Mouse (Mus musculus) liver, adult 2 months (tissue): ENCODE measurements around the gene Hoxb3. TPM values are rescaled to one million over a fixed set of nuclear protein-coding genes. Genes with fewer than 3 reads are reported as not detected.

Experiments used
- DNase-seq: peaks from one replicate; pipeline ENCODE4 v3.0.0-alpha.2; 2011; ENCODE audit warnings: low read depth, low spot score; ENCODE audit errors: extremely low read depth
- H3K27ac ChIP-seq: fragments of 200-500 bp; replicated peaks from 2 replicates; pipeline ENCODE4 v1.5.1; 2012; ENCODE audit warnings: low read depth, mild to moderate bottlenecking, control low read depth, inconsistent platforms, low read length; ENCODE audit not compliant: insufficient read depth
- H3K27me3 ChIP-seq: fragments of 200-500 bp; 2 replicates; pipeline ENCODE4 v1.6.1; 2012; ENCODE audit warnings: mild to moderate bottlenecking, moderate library complexity, low read length, inconsistent platforms; ENCODE audit not compliant: control insufficient read depth, insufficient read depth
- H3K36me3 ChIP-seq: fragments of 200-500 bp; 2 replicates; pipeline ENCODE4 v1.6.1; 2012; ENCODE audit warnings: low read length, inconsistent platforms; ENCODE audit not compliant: control insufficient read depth, insufficient read depth
- H3K4me1 ChIP-seq: fragments of 200-500 bp; 2 replicates; pipeline ENCODE4 v1.6.1; 2011; ENCODE audit warnings: low read length; ENCODE audit not compliant: control insufficient read depth, insufficient read depth
- H3K4me3 ChIP-seq: fragments of 200-500 bp; 2 replicates; pipeline ENCODE4 v1.5.1; 2011; ENCODE audit warnings: low read depth, mild to moderate bottlenecking, control low read depth, low read length, moderate library complexity; ENCODE audit not compliant: insufficient read depth
- H3K79me2 ChIP-seq: fragments of 200-500 bp; 2 replicates; pipeline ENCODE4 v1.6.1; 2012; ENCODE audit warnings: inconsistent platforms, mild to moderate bottlenecking, low read length, moderate library complexity; ENCODE audit not compliant: control insufficient read depth, insufficient read depth
- H3K9ac ChIP-seq: fragments of 200-500 bp; 2 replicates; pipeline ENCODE4 v1.6.1; 2012; ENCODE audit warnings: low read depth, mild to moderate bottlenecking, control low read depth, inconsistent platforms, low read length
- CTCF ChIP-seq: fragments of 200-500 bp; IDR thresholded peaks from 2 replicates; pipeline ENCODE4 v1.5.1; 2011; ENCODE audit warnings: low read depth, low read length, control low read depth
- POLR2A ChIP-seq: fragments of 200-500 bp; IDR thresholded peaks from 2 replicates; pipeline ENCODE4 v1.6.1; 2011; ENCODE audit warnings: low read length, control low read depth; ENCODE audit not compliant: insufficient read depth; ENCODE audit errors: extremely low read depth
- WGBS: fragments of 180-500 bp; shearing (Covaris S2); methylation state at CpG from one replicate; pipeline ENCODE4 v1.1.7; 2018; 5-methylcytosine and 5-hydroxymethylcytosine counted together
- polyA plus RNA-seq: library from polyadenylated mRNA; depleted of rRNA; stranded (reverse); fragments of >200 nt; gene quantifications from 2 replicates; pipeline ENCODE4 v1.2.3, GENCODE M21; 2012; rRNA removed
- total RNA-seq: library from RNA; depleted of rRNA; stranded (reverse); fragments of >200 nt; gene quantifications from 2 replicates; pipeline ENCODE4 v1.2.3, GENCODE M21; 2014; rRNA removed

Gene Hoxb3
- total RNA-seq (0.18 and 0.47 TPM in 2 replicates), polyA plus RNA-seq (0.47 and 0.48 TPM in 2 replicates)

- peaks cover 11% of the 10 kb centered on the region for H3K27me3 ChIP-seq
- no peak within 1 kb of the TSS for H3K9ac ChIP-seq
- H3K27ac ChIP-seq, result no peak within 1 kb of the TSS
- H3K79me2 ChIP-seq, result peaks cover 3% of the 10 kb centered on the region; the same call in 1 of the 2 replicates
- 26% methylated on average over 10 of the region's 10 CpGs for WGBS
- no peak within 1 kb of the TSS for H3K4me3 ChIP-seq
- no peak for DNase-seq
- H3K36me3 ChIP-seq, result no peaks in the 10 kb centered on the region; the same call in 1 of the 2 replicates
- no peaks in the 10 kb centered on the region for H3K4me1 ChIP-seq
- TF ChIP-seq CTCF (no peak), POLR2A (no peak)
Measured at GRCm38 (mm10) chr11:96323154-96323553, at the start of gene Hoxb3. TSS of gene Hoxb3 (plus strand) at chr11:96323326.

- Histone ChIP-seq H3K4me3 (no peak overlapping the region), H3K36me3 (no peaks in the 10 kb centered on the region), H3K27me3 (peaks cover 40% of the 10 kb centered on the region), H3K27ac (no peak overlapping the region), H3K4me1 (peaks cover 2% of the 10 kb centered on the region; the same call in 1 of the 2 replicates), H3K9ac (no peak overlapping the region), H3K79me2 (no peaks in the 10 kb centered on the region)
- no peak for DNase-seq
- WGBS, result 9% methylated on average over 10 of the region's 10 CpGs
- no peak for TF ChIP-seq POLR2A
- TF ChIP-seq CTCF, result no peak
Measured at GRCm38 (mm10) chr11:96274428-96274827, 48.7 kb upstream of the Hoxb3 start.

- 11% methylated on average over 4 of the region's 4 CpGs for WGBS
- Histone ChIP-seq H3K9ac (no peak overlapping the region), H3K27me3 (peaks cover 34% of the 10 kb centered on the region), H3K27ac (no peak overlapping the region), H3K79me2 (no peaks in the 10 kb centered on the region), H3K4me3 (no peak overlapping the region), H3K36me3 (no peaks in the 10 kb centered on the region), H3K4me1 (0 out of 2 replicates have a peak, but pooled peaks cover 2% of the 10 kb centered on the region)
- no peak for DNase-seq
- TF ChIP-seq CTCF, result no peak
- no peak for TF ChIP-seq POLR2A
Measured at GRCm38 (mm10) chr11:96275896-96276295, 47.2 kb upstream of the Hoxb3 start.

GRCm38 (mm10) chr11:96277151-96278044, 45.7 kb upstream of the Hoxb3 start:
- H3K27ac ChIP-seq, result no peak overlapping the region
- H3K4me1 ChIP-seq, result no peaks in the 10 kb centered on the region
- 6% methylated on average over 35 of the region's 35 CpGs for WGBS
- no peak overlapping the region for H3K9ac ChIP-seq
- DNase-seq, result no peak
- no peak overlapping the region for H3K4me3 ChIP-seq
- no peak for TF ChIP-seq CTCF
- no peak for TF ChIP-seq POLR2A
- peaks cover 28% of the 10 kb centered on the region for H3K27me3 ChIP-seq
- H3K79me2 ChIP-seq, result no peaks in the 10 kb centered on the region
- no peaks in the 10 kb centered on the region for H3K36me3 ChIP-seq

- H3K9ac ChIP-seq, result no peak overlapping the region
- TF ChIP-seq POLR2A (no peak), CTCF (no peak)
- no peak overlapping the region for H3K27ac ChIP-seq
- H3K4me1 ChIP-seq, result no peaks in the 10 kb centered on the region
- no peak for DNase-seq
- peaks cover 28% of the 10 kb centered on the region for H3K27me3 ChIP-seq
- no peaks in the 10 kb centered on the region for H3K79me2 ChIP-seq
- WGBS, result 27% methylated on average over 14 of the region's 14 CpGs
- no peak overlapping the region for H3K4me3 ChIP-seq
- H3K36me3 ChIP-seq, result no peaks in the 10 kb centered on the region
Measured at GRCm38 (mm10) chr11:96278324-96278723, 44.8 kb upstream of the Hoxb3 start.

- TF ChIP-seq CTCF (peak; percentile 84), POLR2A (no peak)
- no peak overlapping the region for H3K9ac ChIP-seq
- WGBS, result 2% methylated on average over 9 of the region's 9 CpGs
- H3K4me1 ChIP-seq, result no peaks in the 10 kb centered on the region
- H3K36me3 ChIP-seq, result no peaks in the 10 kb centered on the region
- DNase-seq, result peak; percentile 50
- H3K4me3 ChIP-seq, result no peak overlapping the region
- peaks cover 28% of the 10 kb centered on the region for H3K27me3 ChIP-seq
- no peaks in the 10 kb centered on the region for H3K79me2 ChIP-seq
- H3K27ac ChIP-seq, result no peak overlapping the region
Measured at GRCm38 (mm10) chr11:96278773-96279172, 44.4 kb upstream of the Hoxb3 start.
